18 mouse cellular contexts compared by ENCODE assay signal in the genomic region with DNA sequence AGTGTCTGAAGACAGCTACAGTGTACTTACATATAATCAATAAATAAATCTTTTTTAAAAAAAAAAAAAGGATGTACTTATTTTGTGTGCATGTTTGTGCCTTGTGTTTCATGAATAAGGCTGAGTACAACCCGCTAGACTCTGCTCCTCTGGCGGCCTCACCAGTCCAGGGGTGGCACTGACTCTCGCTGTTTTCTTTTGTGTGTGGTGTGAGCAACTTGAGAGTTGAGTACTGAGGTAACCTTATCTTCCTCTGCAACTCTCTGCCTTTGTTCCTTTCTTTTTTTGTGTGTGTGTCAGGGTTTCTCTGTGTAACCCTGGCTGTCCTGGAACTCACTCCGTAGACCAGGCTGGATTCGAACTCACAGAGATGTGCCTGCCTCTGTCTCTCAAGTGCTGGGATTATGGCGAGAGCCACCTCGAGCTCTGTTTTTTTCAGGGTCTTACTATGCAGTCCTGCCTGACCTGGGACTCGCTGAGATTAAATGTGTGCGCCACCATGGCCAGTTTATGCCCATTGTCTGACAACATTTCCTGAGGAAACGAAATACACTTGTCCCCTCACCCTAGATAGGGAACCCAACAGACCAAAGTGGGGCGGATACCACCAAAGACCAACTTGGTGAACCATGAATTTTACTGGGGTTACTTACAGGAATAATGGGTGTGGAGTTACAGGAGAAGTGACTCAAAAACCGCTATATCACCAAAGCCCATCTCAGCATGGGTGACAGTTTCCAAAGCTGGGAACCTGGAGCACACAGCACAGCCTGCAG. TPM values are rescaled to one million over a fixed set of nuclear protein-coding genes. Genes with fewer than 3 reads are reported as not detected.
DNase-seq lines count a peak whose midpoint lies in the region; ATAC-seq and TF ChIP-seq lines count a peak whose summit lies in the region.
"Had no signal": no experiment of that assay in that cellular context is flagged by ENCODE, and none has a peak within 500 bp of the region (broad histone marks: within the 10 kb centered on the region; RNA-seq: fewer than 3 reads in every experiment).

No protein-coding gene starts in this region.

- H3K4me2 ChIP-seq in forebrain, embryonic 11.5 days (ENCODE audit: low read depth, low read length, severe bottlenecking) = no peak overlapping the region
- no peak overlapping the region for H3K4me2 ChIP-seq in forebrain, postnatal 0 days (ENCODE audit: low read depth)
- no peak overlapping the region for H3K4me2 ChIP-seq in kidney, embryonic 15.5 days
- H3K4me2 ChIP-seq: forebrain, embryonic 12.5 days; hindbrain, embryonic 12.5 days; midbrain, embryonic 12.5 days had no signal

- no peak for TF ChIP-seq POLR2A in testis, adult 2 months (IDR thresholded peaks at IDR 0.05; ENCODE audit: control insufficient read depth, low read depth, low read length)

- no peak overlapping the region for H3K4me3 ChIP-seq in forebrain, embryonic 11.5 days (ENCODE audit: low read depth, low read length)
- H3K4me3 ChIP-seq in forebrain, postnatal 0 days (ENCODE audit: low read depth, low read length) = no peak overlapping the region
- no peak overlapping the region for H3K4me3 ChIP-seq in kidney, embryonic 15.5 days (replicated peaks)
- no peak overlapping the region for H3K4me3 ChIP-seq in testis, adult 2 months (ENCODE audit: control insufficient read depth, low read depth, low read length)
- H3K4me3 ChIP-seq: forebrain, embryonic 12.5 days; hindbrain, embryonic 12.5 days; midbrain, embryonic 12.5 days had no signal

- no peaks in the 10 kb centered on the region for H3K9me3 ChIP-seq in forebrain, embryonic 11.5 days (ENCODE audit: control insufficient read depth, low read length)
- no peaks in the 10 kb centered on the region for H3K9me3 ChIP-seq in forebrain, postnatal 0 days (ENCODE audit: low read length)
- no peaks in the 10 kb centered on the region for H3K9me3 ChIP-seq in kidney, embryonic 15.5 days (replicated peaks)
- H3K9me3 ChIP-seq: forebrain, embryonic 12.5 days; hindbrain, embryonic 12.5 days; midbrain, embryonic 12.5 days had no signal

- no peak overlapping the region for H3K27ac ChIP-seq in forebrain, embryonic 11.5 days (ENCODE audit: low read depth, low read length)
- no peak overlapping the region for H3K27ac ChIP-seq in forebrain, postnatal 0 days (ENCODE audit: low read depth, low read length)
- 0 out of 2 replicates have a peak overlapping the region, but pooled peaks have one; percentile 39 for H3K27ac ChIP-seq in kidney, embryonic 15.5 days
- peak overlapping the region; percentile 0; the same call in 1 of the 2 replicates for H3K27ac ChIP-seq in testis, adult 2 months (ENCODE audit: control insufficient read depth, insufficient read depth, low read depth, low read length)
- H3K27ac ChIP-seq: forebrain, embryonic 12.5 days; hindbrain, embryonic 12.5 days; liver, embryonic 14.5 days; midbrain, embryonic 12.5 days had no signal

- ATAC-seq in forebrain, embryonic 11.5 days (replicated peaks; ENCODE audit: low FRiP score) = no peak
- no peak for ATAC-seq in forebrain, postnatal 0 days
- ATAC-seq in kidney, embryonic 15.5 days (replicated peaks; ENCODE audit: low FRiP score) = no peak
- peak; percentile 24 for ATAC-seq in megakaryocyte progenitor cell, adult 5-6 weeks (replicated peaks; ENCODE audit: poor library complexity)

- H3K4me1 ChIP-seq in forebrain, embryonic 11.5 days (replicated peaks; ENCODE audit: control insufficient read depth, insufficient read depth, low read length) = no peaks in the 10 kb centered on the region
- no peaks in the 10 kb centered on the region for H3K4me1 ChIP-seq in forebrain, postnatal 0 days (ENCODE audit: insufficient read depth)
- H3K4me1 ChIP-seq in kidney, embryonic 15.5 days = peaks cover 25% of the 10 kb centered on the region
- H3K4me1 ChIP-seq in testis, adult 2 months (ENCODE audit: control insufficient read depth, insufficient read depth, low read length) = peaks cover 7% of the 10 kb centered on the region

- no peaks in the 10 kb centered on the region for H3K36me3 ChIP-seq in forebrain, embryonic 11.5 days (ENCODE audit: control insufficient read depth, insufficient read depth, low read length)
- no peaks in the 10 kb centered on the region for H3K36me3 ChIP-seq in forebrain, postnatal 0 days (ENCODE audit: insufficient read depth)
- H3K36me3 ChIP-seq in kidney, embryonic 15.5 days = no peaks in the 10 kb centered on the region
- no peaks in the 10 kb centered on the region for H3K36me3 ChIP-seq in testis, adult 2 months (ENCODE audit: control insufficient read depth, insufficient read depth, low read length)
- H3K36me3 ChIP-seq: hindbrain, embryonic 12.5 days; midbrain, embryonic 12.5 days had no signal

- peak overlapping the region; percentile 20; the same call in 1 of the 2 replicates for H3K9ac ChIP-seq in forebrain, embryonic 11.5 days (ENCODE audit: low read length)
- H3K9ac ChIP-seq in forebrain, postnatal 0 days = no peak overlapping the region
- H3K9ac ChIP-seq in kidney, embryonic 15.5 days = no peak overlapping the region
- H3K9ac ChIP-seq: forebrain, embryonic 12.5 days; hindbrain, embryonic 12.5 days; liver, embryonic 14.5 days; midbrain, embryonic 12.5 days had no signal

- no peak for TF ChIP-seq CTCF in forebrain, postnatal 0 days (IDR thresholded peaks at IDR 0.05; ENCODE audit: low read depth)
- TF ChIP-seq CTCF in testis, adult 2 months (IDR thresholded peaks at IDR 0.05; ENCODE audit: control insufficient read depth, insufficient read depth, insufficient replicate concordance, low read depth, low read length) = no peak

- no peak for DNase-seq in forebrain, embryonic 11.5 days (ENCODE audit: low spot score)
- no peak for DNase-seq in forebrain, postnatal 0 days
- DNase-seq in kidney, adult 8-10 months = no peak
- no peak for DNase-seq in testis, postnatal 10 days (ENCODE audit: low spot score)
- no peak for DNase-seq in layer of hippocampus, postnatal 10 days (ENCODE audit: low spot score in 2 of 2)
- DNase-seq: B cell, adult 2 months; cerebellum, adult 11-12 months; embryo, embryonic 11 days; kidney, adult 11 months; spleen, adult 18-20 months had no signal

- 90% methylated on average over 12 of the region's 12 CpGs for WGBS in forebrain, embryonic 11.5 days
- 84% methylated on average over 12 of the region's 12 CpGs for WGBS in forebrain, postnatal 0 days
- 79% methylated on average over 12 of the region's 12 CpGs for WGBS in kidney, embryonic 15.5 days

- H3K27me3 ChIP-seq in forebrain, embryonic 11.5 days (ENCODE audit: control insufficient read depth, insufficient read depth, low read length) = no peaks in the 10 kb centered on the region
- no peaks in the 10 kb centered on the region for H3K27me3 ChIP-seq in forebrain, postnatal 0 days (ENCODE audit: insufficient read depth, low read length)
- no peaks in the 10 kb centered on the region for H3K27me3 ChIP-seq in kidney, embryonic 15.5 days
- no peaks in the 10 kb centered on the region for H3K27me3 ChIP-seq in testis, adult 2 months (ENCODE audit: control insufficient read depth, insufficient read depth, low read length)
- H3K27me3 ChIP-seq: forebrain, embryonic 12.5 days; hindbrain, embryonic 12.5 days; midbrain, embryonic 12.5 days had no signal

RNA-seq across cellular contexts. Expression of a gene that starts 11.1 kb away (rescaled TPM):
- polyA plus RNA-seq in forebrain, embryonic 11.5 days (2014; fragmentation: Nextera tagmentation; extraction: Ambion mirVana) = 71.0 and 76.3 TPM in 2 replicates
- 55.2 and 63.1 TPM in 2 replicates for total RNA-seq in forebrain, postnatal 0 days (2014; rRNA removed)
- 40.8 and 48.9 TPM in 2 replicates for polyA plus RNA-seq in forebrain, postnatal 0 days (2015; fragmentation: Nextera tagmentation; extraction: Ambion mirVana)
- 85.4 and 97.1 TPM in 2 replicates for polyA plus RNA-seq in kidney, embryonic 15.5 days (2015; fragmentation: Nextera tagmentation; extraction: Ambion mirVana)
- 35.1 and 47.1 TPM in 2 replicates for polyA plus RNA-seq in testis, adult 2 months (2012; rRNA removed)
- 80.9 and 85.5 TPM in 2 replicates for total RNA-seq in megakaryocyte progenitor cell, adult 5-6 weeks (2015)
- 66.8 and 68.2 TPM in 2 replicates for total RNA-seq in megakaryocyte progenitor cell, adult 5-6 weeks (2017)
- 10 to 100 TPM; 62.2 to 63.6 TPM for total RNA-seq in layer of hippocampus, postnatal 10 days (2021)

RNA-seq across cellular contexts. Expression of a gene that starts 19.4 kb away (rescaled TPM):
- polyA plus RNA-seq in forebrain, embryonic 11.5 days (2014; fragmentation: Nextera tagmentation; extraction: Ambion mirVana) = 1.4 and 2.6 TPM in 2 replicates
- total RNA-seq in forebrain, postnatal 0 days (2014; rRNA removed) = 2.6 and 4.2 TPM in 2 replicates
- polyA plus RNA-seq in forebrain, postnatal 0 days (2015; fragmentation: Nextera tagmentation; extraction: Ambion mirVana) = 2.4 and 2.9 TPM in 2 replicates
- 35.9 and 37.1 TPM in 2 replicates for polyA plus RNA-seq in kidney, embryonic 15.5 days (2015; fragmentation: Nextera tagmentation; extraction: Ambion mirVana)
- 3.0 and 3.8 TPM in 2 replicates for polyA plus RNA-seq in testis, adult 2 months (2012; rRNA removed)
- total RNA-seq in megakaryocyte progenitor cell, adult 5-6 weeks (2015) = 0.32 and 0.57 TPM in 2 replicates
- 0.44 and 2.8 TPM in 2 replicates for total RNA-seq in megakaryocyte progenitor cell, adult 5-6 weeks (2017)
- 1 to 10 TPM in 1 of 2 experiments, under 1 TPM in 1; 0.45 to 1.3 TPM for total RNA-seq in layer of hippocampus, postnatal 10 days (2021)
- total RNA-seq: gastrocnemius, adult 18-20 months had no signal

RNA-seq across cellular contexts. Expression of a gene that starts 36.1 kb away (rescaled TPM):
- 295 and 297 TPM in 2 replicates for polyA plus RNA-seq in forebrain, embryonic 11.5 days (2014; fragmentation: Nextera tagmentation; extraction: Ambion mirVana)
- 114 and 135 TPM in 2 replicates for total RNA-seq in forebrain, postnatal 0 days (2014; rRNA removed)
- polyA plus RNA-seq in forebrain, postnatal 0 days (2015; fragmentation: Nextera tagmentation; extraction: Ambion mirVana) = 191 and 214 TPM in 2 replicates
- polyA plus RNA-seq in kidney, embryonic 15.5 days (2015; fragmentation: Nextera tagmentation; extraction: Ambion mirVana) = 208 and 221 TPM in 2 replicates
- polyA plus RNA-seq in testis, adult 2 months (2012; rRNA removed) = 81.9 and 82.1 TPM in 2 replicates
- total RNA-seq in megakaryocyte progenitor cell, adult 5-6 weeks (2015) = 55.7 and 56.9 TPM in 2 replicates
- 97.5 and 100 TPM in 2 replicates for total RNA-seq in megakaryocyte progenitor cell, adult 5-6 weeks (2017)
- total RNA-seq in layer of hippocampus, postnatal 10 days (2021) = 10 to 100 TPM; 92.4 to 96.7 TPM

RNA-seq across cellular contexts. Expression of a gene that starts 40.3 kb away (rescaled TPM):
- polyA plus RNA-seq in forebrain, embryonic 11.5 days (2014; fragmentation: Nextera tagmentation; extraction: Ambion mirVana) = 58.6 and 60.8 TPM in 2 replicates
- total RNA-seq in forebrain, postnatal 0 days (2014; rRNA removed) = 65.1 and 69.4 TPM in 2 replicates
- 104 and 118 TPM in 2 replicates for polyA plus RNA-seq in forebrain, postnatal 0 days (2015; fragmentation: Nextera tagmentation; extraction: Ambion mirVana)
- 51.2 and 51.5 TPM in 2 replicates for polyA plus RNA-seq in kidney, embryonic 15.5 days (2015; fragmentation: Nextera tagmentation; extraction: Ambion mirVana)
- 98.6 and 107 TPM in 2 replicates for polyA plus RNA-seq in testis, adult 2 months (2012; rRNA removed)
- total RNA-seq in megakaryocyte progenitor cell, adult 5-6 weeks (2015) = 24.1 and 24.3 TPM in 2 replicates
- total RNA-seq in megakaryocyte progenitor cell, adult 5-6 weeks (2017) = 11.2 and 16.1 TPM in 2 replicates
- 10 to 100 TPM; 66.7 to 69.5 TPM for total RNA-seq in layer of hippocampus, postnatal 10 days (2021)

RNA-seq across cellular contexts. Expression of a gene that starts 43.8 kb away (rescaled TPM):
- 16.3 and 22.3 TPM in 2 replicates for polyA plus RNA-seq in forebrain, embryonic 11.5 days (2014; fragmentation: Nextera tagmentation; extraction: Ambion mirVana)
- total RNA-seq in forebrain, postnatal 0 days (2014; rRNA removed) = 27.6 and 28.1 TPM in 2 replicates
- 7.1 and 11.9 TPM in 2 replicates for polyA plus RNA-seq in forebrain, postnatal 0 days (2015; fragmentation: Nextera tagmentation; extraction: Ambion mirVana)
- polyA plus RNA-seq in kidney, embryonic 15.5 days (2015; fragmentation: Nextera tagmentation; extraction: Ambion mirVana) = 13.8 and 19.8 TPM in 2 replicates
- 35.0 and 36.9 TPM in 2 replicates for polyA plus RNA-seq in testis, adult 2 months (2012; rRNA removed)
- 33.8 and 38.8 TPM in 2 replicates for total RNA-seq in megakaryocyte progenitor cell, adult 5-6 weeks (2015)
- total RNA-seq in megakaryocyte progenitor cell, adult 5-6 weeks (2017) = 83.1 and 87.6 TPM in 2 replicates
- 10 to 100 TPM; 37.7 to 39.2 TPM for total RNA-seq in layer of hippocampus, postnatal 10 days (2021)

Comparison
In these comparisons a context has a peak if more than half of its experiments do, and no peak if none do; other contexts are left out.
1. H3K27ac ChIP-seq: peak in kidney, embryonic 15.5 days (single experiment) and testis, adult 2 months (single experiment); none in forebrain, embryonic 11.5 days (single experiment) and forebrain, postnatal 0 days (single experiment).